Mouse (Mus musculus) Patski (cell line): Measurements from ENCODE around the gene Ccdc28a. TPM values are rescaled to one million over a fixed set of nuclear protein-coding genes. Genes with fewer than 3 reads are reported as not detected.

Source experiments
- ATAC-seq: fragments of 100-300 bp; one replicate; pipeline ENCODE4 v1.8.0; 2021
- CTCF ChIA-PET: fragments of 350-600 bp; sonication (Branson Sonifier 250); formaldehyde crosslinking; loops from one replicate; lab custom pipeline; 2022; ENCODE audit warnings: inconsistent platforms; lab: Charles Lee
- POLR2A ChIA-PET: fragments of 350-600 bp; sonication (Branson Sonifier 250); formaldehyde crosslinking; loops from one replicate; lab custom pipeline; 2022; ENCODE audit warnings: antibody characterized with exemption, inconsistent platforms; lab: Charles Lee
- DNase-seq: peaks from one replicate; pipeline ENCODE4 v3.0.0-alpha.2; 2011; ENCODE audit warnings: low read depth, low spot score
- H3K27me3 ChIP-seq: fragments of 371-371 bp; one replicate; pipeline ENCODE4 v1.5.1; 2021
- CTCF ChIP-seq: fragments of 100-300 bp; IDR thresholded peaks from one replicate; pipeline ENCODE4 v1.5.1; 2021
- in situ Hi-C: fragments of 300-500 bp; cut with MboI; formaldehyde crosslinking; loops from 3 replicates; pipeline ENCODE4 v1.11.1; 2018; ENCODE audit warnings: low pct_unique_long_range_greater_than_20kb, mixed read lengths
- polyA plus RNA-seq: library from polyadenylated mRNA; unstranded; gene quantifications from one replicate; pipeline ENCODE4 v1.2.3, GENCODE M21; 2021

Ccdc28a gene
- polyA plus RNA-seq, 1 experiment from 2014 or later: 25.0 TPM

- ChIA-PET POLR2A (no interaction called here), CTCF (no interaction called here)
- no peak for TF ChIP-seq CTCF
- no peaks in the 10 kb centered on the region for H3K27me3 ChIP-seq
- in situ Hi-C loops: no loop called here
- DNase-seq (no peak), ATAC-seq (no peak)
These were observed 15.4 kb downstream of the Ccdc28a start for GRCm38 (mm10) chr10:18219351-18219750.

GRCm38 (mm10) chr10:18214124-18214523, 20.7 kb downstream of the Ccdc28a start:
- DNase-seq: no peak
- CTCF ChIA-PET: no interaction called here
- ATAC-seq: no peak

GRCm38 (mm10) chr10:18213373-18213772, 21.4 kb downstream of the Ccdc28a start:
- DNase-seq: no peak
- in situ Hi-C loops: no loop called here
- CTCF ChIA-PET: no interaction called here
- POLR2A ChIA-PET: no interaction called here
- H3K27me3 ChIP-seq: no peaks in the 10 kb centered on the region
- no peak for TF ChIP-seq CTCF
- ATAC-seq: no peak

More at GRCm38 (mm10) chr10:18214124-18214523, 20.7 kb downstream of the Ccdc28a start:
- H3K27me3 ChIP-seq: no peaks in the 10 kb centered on the region
- in situ Hi-C loops: no loop called here
- no peak for TF ChIP-seq CTCF
- POLR2A ChIA-PET: no interaction called here

GRCm38 (mm10) chr10:18210726-18211125, 24.1 kb downstream of the Ccdc28a start, which contains the start of gene Ect2l:
Ect2l (minus strand) TSS chr10:18210890.
- no peaks in the 10 kb centered on the region for H3K27me3 ChIP-seq
- peak; percentile 81 for TF ChIP-seq CTCF
- ATAC-seq: peak; percentile 74
- ChIA-PET POLR2A (interaction anchor here (0.6 kb wide), 1 partner anchor 132 kb away, joined by 3 read pairs; no protein-coding TSS in a partner anchor), CTCF (interaction anchor here (0.9 kb wide), 1 partner anchor 10 kb away, joined by 5 read pairs; no protein-coding TSS in a partner anchor)
- in situ Hi-C loops: no loop called here
- DNase-seq: no peak

GRCm38 (mm10) chr10:18210119-18210518, 24.7 kb downstream of the Ccdc28a start:
- in situ Hi-C loops: no loop called here
- ATAC-seq (no peak), DNase-seq (no peak)
- ChIA-PET CTCF (interaction anchor here (0.7 to 0.9 kb wide), 2 partner anchors 10 to 13 kb away, joined by 3 to 5 read pairs; no protein-coding TSS in a partner anchor), POLR2A (no interaction called here)
- TF ChIP-seq CTCF: no peak
- H3K27me3 ChIP-seq: no peaks in the 10 kb centered on the region

GRCm38 (mm10) chr10:18204067-18204466, 30.7 kb downstream of the Ccdc28a start:
- ATAC-seq: no peak

GRCm38 (mm10) chr10:18202401-18202800, 32.4 kb downstream of the Ccdc28a start:
- in situ Hi-C loops: no loop called here
- DNase-seq (no peak), ATAC-seq (no peak)
- TF ChIP-seq CTCF: no peak
- ChIA-PET POLR2A (no interaction called here), CTCF (no interaction called here)
- H3K27me3 ChIP-seq: no peaks in the 10 kb centered on the region

More at GRCm38 (mm10) chr10:18204067-18204466, 30.7 kb downstream of the Ccdc28a start:
- no peak for DNase-seq
- no peak for TF ChIP-seq CTCF
- no peaks in the 10 kb centered on the region for H3K27me3 ChIP-seq
- POLR2A ChIA-PET: no interaction called here
- CTCF ChIA-PET: no interaction called here
- in situ Hi-C loops: no loop called here

- POLR2A ChIA-PET: no interaction called here
- DNase-seq (no peak), ATAC-seq (no peak)
- CTCF ChIA-PET: interaction anchor here (1.4 kb wide), 1 partner anchor 10 kb away, joined by 5 read pairs; the partner anchor contains the start of gene Ect2l
- no peaks in the 10 kb centered on the region for H3K27me3 ChIP-seq
- in situ Hi-C loops: no loop called here
- no peak for TF ChIP-seq CTCF
These were observed 34.1 kb downstream of the Ccdc28a start for GRCm38 (mm10) chr10:18200656-18201055.

GRCm38 (mm10) chr10:18199919-18200318, 34.9 kb downstream of the Ccdc28a start:
- no peak for TF ChIP-seq CTCF
- in situ Hi-C loops: loop anchor here (5.0 kb wide), 2 partner anchors 333 to 468 kb away; no protein-coding TSS in a partner anchor
- no peaks in the 10 kb centered on the region for H3K27me3 ChIP-seq
- CTCF ChIA-PET: interaction anchor here (1.4 kb wide), 1 partner anchor 10 kb away, joined by 5 read pairs; the partner anchor contains the start of gene Ect2l
- POLR2A ChIA-PET: no interaction called here
- ATAC-seq: no peak
- no peak for DNase-seq

- ATAC-seq: no peak
- POLR2A ChIA-PET: interaction anchor here (0.6 kb wide), 1 partner anchor 264 kb away, joined by 3 read pairs; no protein-coding TSS in a partner anchor
- no peak for TF ChIP-seq CTCF
These were observed 36.3 kb downstream of the Ccdc28a start for GRCm38 (mm10) chr10:18198286-18199015.

More at GRCm38 (mm10) chr10:18198286-18199015, 36.3 kb downstream of the Ccdc28a start:
- no peak for DNase-seq
- CTCF ChIA-PET: interaction anchor here (1.3 to 2.7 kb wide), 3 partner anchors 28 to 150 kb away, joined by 3 to 20 read pairs (median 4); partner anchors contain the start of gene Reps1
- H3K27me3 ChIP-seq: no peaks in the 10 kb centered on the region
- in situ Hi-C loops: loop anchor here (5.0 kb wide), 2 partner anchors 331 to 466 kb away; no protein-coding TSS in a partner anchor
